Mouse (Mus musculus) myocyte (in vitro differentiated cells): ENCODE results near the gene Scarf2. TPM values are rescaled to one million over a fixed set of nuclear protein-coding genes. Genes with fewer than 3 reads are reported as not detected.

Source experiments
- H3K27me3 ChIP-seq: one replicate; pipeline ENCODE4 v1.6.1; 2011; ENCODE audit not compliant: control insufficient read depth, insufficient read depth, insufficient read length
- H3K36me3 ChIP-seq: one replicate; pipeline ENCODE4 v1.6.1; 2011; ENCODE audit not compliant: control insufficient read depth, insufficient read depth
- H3K4me2 ChIP-seq: one replicate; pipeline ENCODE4 v1.6.1; 2011; ENCODE audit warnings: low read depth, control low read depth
- H3K4me3 ChIP-seq: one replicate; pipeline ENCODE4 v1.5.1; 2011; ENCODE audit warnings: mild to moderate bottlenecking, control low read depth, moderate library complexity
- H3K79me2 ChIP-seq: one replicate; pipeline ENCODE4 v1.6.1; 2011; ENCODE audit not compliant: control insufficient read depth, insufficient read depth
- H3ac ChIP-seq: one replicate; pipeline ENCODE4 v1.6.1; 2011; ENCODE audit not compliant: control insufficient read depth, insufficient read length
- CEBPB ChIP-seq: IDR thresholded peaks from 2 replicates; pipeline ENCODE4 v1.6.1; 2011; ENCODE audit warnings: mild to moderate bottlenecking, moderate library complexity; ENCODE audit not compliant: poor library complexity, insufficient read depth, severe bottlenecking
- E2F4 ChIP-seq: IDR thresholded peaks from one replicate; pipeline ENCODE4 v1.6.1; 2011; ENCODE audit warnings: mild to moderate bottlenecking, control low read depth, moderate library complexity; ENCODE audit not compliant: insufficient read depth
- MAX ChIP-seq: IDR thresholded peaks from one replicate; pipeline ENCODE4 v1.6.1; 2011; ENCODE audit warnings: low read depth, mild to moderate bottlenecking, control low read depth
- MYOD1 ChIP-seq, 3 experiments: IDR thresholded peaks; one replicate each; pipeline ENCODE4 v1.6.1; 2011; ENCODE audit warnings: control low read depth in 2 of 3, low read depth in 2 of 3, mild to moderate bottlenecking in 2 of 3, moderate library complexity in 1 of 3; ENCODE audit not compliant: insufficient read length in 2 of 3, control insufficient read depth in 1 of 3
- MYOG ChIP-seq, 3 experiments: IDR thresholded peaks; one replicate each; pipeline ENCODE4 v1.6.1; 2011; ENCODE audit warnings: control low read depth in 2 of 3, low read depth in 2 of 3, mild to moderate bottlenecking in 2 of 3; ENCODE audit not compliant: insufficient read length in 2 of 3, control insufficient read depth in 1 of 3, insufficient read depth in 1 of 3
- POLR2A ChIP-seq: IDR thresholded peaks from one replicate; pipeline ENCODE4 v1.6.1; 2011; ENCODE audit warnings: low read depth, mild to moderate bottlenecking, control low read depth, moderate library complexity; ENCODE audit not compliant: insufficient read length
- POLR2AphosphoS2 ChIP-seq: IDR thresholded peaks from one replicate; pipeline ENCODE4 v1.6.1; 2011; ENCODE audit warnings: low read depth, control low read depth; ENCODE audit not compliant: insufficient read length
- REST ChIP-seq: IDR thresholded peaks from one replicate; pipeline ENCODE4 v1.6.1; 2011; ENCODE audit warnings: mild to moderate bottlenecking, control low read depth, moderate library complexity; ENCODE audit not compliant: insufficient read depth, insufficient read length
- SRF ChIP-seq: IDR thresholded peaks from one replicate; pipeline ENCODE4 v1.6.1; 2011; ENCODE audit warnings: low read depth; ENCODE audit not compliant: control insufficient read depth, insufficient read length
- TCF12 ChIP-seq: IDR thresholded peaks from one replicate; pipeline ENCODE4 v1.6.1; 2011; ENCODE audit warnings: mild to moderate bottlenecking, control low read depth; ENCODE audit not compliant: poor library complexity, insufficient read depth, severe bottlenecking
- TCF3 ChIP-seq: IDR thresholded peaks from one replicate; pipeline ENCODE4 v1.6.1; 2011; ENCODE audit warnings: low read depth, control low read depth; ENCODE audit not compliant: insufficient read length
- USF1 ChIP-seq: IDR thresholded peaks from one replicate; pipeline ENCODE4 v1.6.1; 2011; ENCODE audit warnings: low read depth, mild to moderate bottlenecking, control low read depth, moderate library complexity
- polyA plus RNA-seq: library from polyadenylated mRNA; unstranded; fragments of >200 nt; fragmentation: generic; extraction: Trizol; gene quantifications from one replicate; pipeline ENCODE4 v1.2.1, GENCODE M21; 2012; ENCODE audit warnings: missing spikeins

Scarf2 gene
- polyA plus RNA-seq, 1 experiment, result 25.9 TPM

GRCm38 (mm10) chr16:17848431-17848830, 51.3 kb downstream of the Scarf2 start:
- TF ChIP-seq TCF3 (no peak), MYOG (IDR thresholded peaks at IDR 0.05; ENCODE audit: control insufficient read depth in 1 of 3, insufficient read depth in 1 of 3, insufficient read length in 2 of 3, low read depth in 2 of 3) (no peak), E2F4 (no peak), POLR2AphosphoS2 (no peak), SRF (no peak), POLR2A (no peak), USF1 (no peak), MAX (no peak), TCF12 (no peak), CEBPB (no peak), MYOD1 (IDR thresholded peaks at IDR 0.05; ENCODE audit: control insufficient read depth in 1 of 3, insufficient read length in 2 of 3, low read depth in 2 of 3) (no peak), REST (no peak)
- no peaks in the 10 kb centered on the region for H3K79me2 ChIP-seq
- H3K36me3 ChIP-seq, result peaks cover 31% of the 10 kb centered on the region
- H3ac ChIP-seq, result no peak overlapping the region
- no peak overlapping the region for H3K4me2 ChIP-seq
- H3K4me3 ChIP-seq, result no peak overlapping the region
- no peaks in the 10 kb centered on the region for H3K27me3 ChIP-seq

GRCm38 (mm10) chr16:17848928-17849327, 51.8 kb downstream of the Scarf2 start:
- no peak for TF ChIP-seq TCF12
- Histone ChIP-seq H3K36me3 (peaks cover 33% of the 10 kb centered on the region), H3K4me2 (no peak overlapping the region), H3K79me2 (no peaks in the 10 kb centered on the region), H3ac (no peak overlapping the region), H3K4me3 (no peak overlapping the region), H3K27me3 (no peaks in the 10 kb centered on the region)

- H3K4me3 ChIP-seq, result no peak overlapping the region
- no peak overlapping the region for H3ac ChIP-seq
- H3K79me2 ChIP-seq, result no peaks in the 10 kb centered on the region
- H3K4me2 ChIP-seq, result no peak overlapping the region
- TF ChIP-seq TCF12, result no peak
- TF ChIP-seq E2F4, result no peak
- no peak for TF ChIP-seq POLR2A
- TF ChIP-seq TCF3, result no peak
- no peaks in the 10 kb centered on the region for H3K27me3 ChIP-seq
- H3K36me3 ChIP-seq, result peaks cover 33% of the 10 kb centered on the region
Measured at GRCm38 (mm10) chr16:17849486-17849885, 52.4 kb downstream of the Scarf2 start.

GRCm38 (mm10) chr16:17851331-17851730, 54.2 kb downstream of the Scarf2 start:
- no peak overlapping the region for H3K4me2 ChIP-seq
- no peak for TF ChIP-seq MYOG (IDR thresholded peaks at IDR 0.05; ENCODE audit: control insufficient read depth in 1 of 3, insufficient read depth in 1 of 3, insufficient read length in 2 of 3, low read depth in 2 of 3)
- TF ChIP-seq MYOD1 (IDR thresholded peaks at IDR 0.05; ENCODE audit: control insufficient read depth in 1 of 3, insufficient read length in 2 of 3, low read depth in 2 of 3), result no peak
- no peak for TF ChIP-seq SRF
- TF ChIP-seq MAX, result no peak
- no peak for TF ChIP-seq POLR2AphosphoS2
- TF ChIP-seq TCF12, result no peak
- TF ChIP-seq POLR2A, result no peak
- TF ChIP-seq TCF3, result no peak
- no peak for TF ChIP-seq E2F4
- TF ChIP-seq REST, result no peak
- no peak for TF ChIP-seq USF1
- no peak for TF ChIP-seq CEBPB

GRCm38 (mm10) chr16:17851860-17852259, 54.8 kb downstream of the Scarf2 start:
- Histone ChIP-seq H3K36me3 (peaks cover 38% of the 10 kb centered on the region), H3K4me3 (no peak overlapping the region)
- TF ChIP-seq MAX, result no peak
- TF ChIP-seq USF1, result no peak
- TF ChIP-seq POLR2A, result no peak
- TF ChIP-seq REST, result no peak
- TF ChIP-seq TCF3, result no peak
- no peak for TF ChIP-seq E2F4
- no peak for TF ChIP-seq SRF
- TF ChIP-seq MYOG (IDR thresholded peaks at IDR 0.05; ENCODE audit: control insufficient read depth in 1 of 3, insufficient read depth in 1 of 3, insufficient read length in 2 of 3, low read depth in 2 of 3), result no peak
- no peak for TF ChIP-seq POLR2AphosphoS2
- no peak for TF ChIP-seq CEBPB
- TF ChIP-seq MYOD1 (IDR thresholded peaks at IDR 0.05; ENCODE audit: control insufficient read depth in 1 of 3, insufficient read length in 2 of 3, low read depth in 2 of 3), result no peak
- no peak for TF ChIP-seq TCF12

More at GRCm38 (mm10) chr16:17851331-17851730, 54.2 kb downstream of the Scarf2 start:
- Histone ChIP-seq H3ac (no peak overlapping the region), H3K36me3 (peaks cover 41% of the 10 kb centered on the region), H3K4me3 (no peak overlapping the region), H3K27me3 (no peaks in the 10 kb centered on the region), H3K79me2 (no peaks in the 10 kb centered on the region)

GRCm38 (mm10) chr16:17853263-17853662, 56.2 kb downstream of the Scarf2 start:
- peaks cover 35% of the 10 kb centered on the region for H3K36me3 ChIP-seq
- H3ac ChIP-seq, result no peak overlapping the region
- no peaks in the 10 kb centered on the region for H3K27me3 ChIP-seq
- no peaks in the 10 kb centered on the region for H3K79me2 ChIP-seq
- H3K4me2 ChIP-seq, result no peak overlapping the region
- TF ChIP-seq SRF, result no peak
- TF ChIP-seq TCF3, result no peak
- no peak for TF ChIP-seq POLR2A
- TF ChIP-seq MYOD1 (IDR thresholded peaks at IDR 0.05; ENCODE audit: control insufficient read depth in 1 of 3, insufficient read length in 2 of 3, low read depth in 2 of 3), result no peak
- TF ChIP-seq REST, result no peak
- no peak overlapping the region for H3K4me3 ChIP-seq

More at GRCm38 (mm10) chr16:17851860-17852259, 54.8 kb downstream of the Scarf2 start:
- H3ac ChIP-seq, result no peak overlapping the region
- H3K27me3 ChIP-seq, result no peaks in the 10 kb centered on the region
- H3K4me2 ChIP-seq, result no peak overlapping the region
- no peaks in the 10 kb centered on the region for H3K79me2 ChIP-seq
